In genomic region chr2:93552676-93553521, GRCm38 (mm10) we compare ENCODE assay signal across 28 mouse cellular contexts. TPM values are rescaled to one million over a fixed set of nuclear protein-coding genes. Genes with fewer than 3 reads are reported as not detected.
DNase-seq lines count a peak whose midpoint lies in the region; ATAC-seq lines count a peak whose summit lies in the region.
"Had no signal": no experiment of that assay in that cellular context is flagged by ENCODE, and none has a peak within 500 bp of the region (broad histone marks: within the 10 kb centered on the region; RNA-seq: fewer than 3 reads in every experiment).

No protein-coding gene starts in this region.

- DNase-seq in heart, embryonic 10.5 days (ENCODE audit: low spot score): no peak
- no peak for DNase-seq in heart, postnatal 14 days
- DNase-seq in left cerebral cortex, adult 18-20 months (ENCODE audit: low spot score in 2 of 2): peak; percentile 12 to 25
- no peak for DNase-seq in left cerebral cortex, adult 11 months (ENCODE audit: low spot score)
- peak; percentile 50 for DNase-seq in brain, adult 2 months (ENCODE audit: low read depth, low spot score)
- DNase-seq in embryonic facial prominence, embryonic 11.5 days (ENCODE audit: low spot score): no peak
- DNase-seq in urinary bladder, postnatal 14 days (ENCODE audit: low spot score): no peak
- DNase-seq in liver: no peak
- DNase-seq: adrenal gland, postnatal 14 days; cerebellum, adult 9-11 months; gastrocnemius, postnatal 14 days; heart, postnatal 10 days; kidney, postnatal 10 days; lung, adult 2 months; retina, postnatal 1 day; thymus, postnatal 14 days had no signal

- H3K9me3 ChIP-seq in heart, embryonic 10.5 days: no peaks in the 10 kb centered on the region
- H3K9me3 ChIP-seq in embryonic facial prominence, embryonic 11.5 days (replicated peaks; ENCODE audit: control insufficient read depth, low read length): no peaks in the 10 kb centered on the region
- H3K9me3 ChIP-seq: neural tube, embryonic 15.5 days had no signal

- H3K4me3 ChIP-seq in heart, embryonic 10.5 days: no peak overlapping the region
- H3K4me3 ChIP-seq in embryonic facial prominence, embryonic 11.5 days (ENCODE audit: low read depth, low read length): no peak overlapping the region
- H3K4me3 ChIP-seq: neural tube, embryonic 15.5 days had no signal

- no peak overlapping the region; the same call in 1 of the 2 replicates for H3K9ac ChIP-seq in embryonic facial prominence, embryonic 11.5 days (replicated peaks; ENCODE audit: low read length)
- H3K9ac ChIP-seq: neural tube, embryonic 15.5 days had no signal

- 0 out of 2 replicates have a peak overlapping the region, but pooled peaks have one; percentile 19 for H3K27ac ChIP-seq in heart, embryonic 10.5 days
- peak overlapping the region; percentile 65 for H3K27ac ChIP-seq in embryonic facial prominence, embryonic 11.5 days (replicated peaks; ENCODE audit: low read depth, low read length)
- H3K27ac ChIP-seq: neural tube, embryonic 15.5 days had no signal

- H3K4me2 ChIP-seq in embryonic facial prominence, embryonic 11.5 days (ENCODE audit: low read depth, low read length): no peak overlapping the region
- H3K4me2 ChIP-seq: neural tube, embryonic 15.5 days had no signal

- peaks cover 15% of the 10 kb centered on the region for H3K27me3 ChIP-seq in heart, embryonic 10.5 days (ENCODE audit: insufficient read depth, poor library complexity, severe bottlenecking)
- no peaks in the 10 kb centered on the region for H3K27me3 ChIP-seq in embryonic facial prominence, embryonic 11.5 days (ENCODE audit: control insufficient read depth, insufficient read depth, low read length)
- H3K27me3 ChIP-seq: neural tube, embryonic 15.5 days had no signal

- peaks cover 4% of the 10 kb centered on the region; the same call in 1 of the 2 replicates for H3K4me1 ChIP-seq in heart, embryonic 10.5 days
- H3K4me1 ChIP-seq in embryonic facial prominence, embryonic 11.5 days (ENCODE audit: control insufficient read depth, insufficient read depth, low read length): peaks cover 9% of the 10 kb centered on the region; the same call in 1 of the 2 replicates

- WGBS in heart, embryonic 10.5 days: 63% methylated on average over 10 of the region's 10 CpGs
- whole genome bisulfite sequencing in embryonic facial prominence, embryonic 11.5 days: 51% methylated on average over 10 of the region's 10 CpGs

- intact Hi-C loops in heart, postnatal 14 days (cut with DNase I): no loop called here

- no peak for ATAC-seq in embryonic facial prominence, embryonic 11.5 days (replicated peaks; ENCODE audit: insufficient number of reproducible peaks, low FRiP score, low TSS enrichment, low read depth)
- ATAC-seq: CD4-positive, CD25-positive, alpha-beta regulatory T cell, adult 4 months; intestine, postnatal 0 days had no signal

- H3K36me3 ChIP-seq in heart, embryonic 10.5 days: no peaks in the 10 kb centered on the region
- no peaks in the 10 kb centered on the region for H3K36me3 ChIP-seq in embryonic facial prominence, embryonic 11.5 days (replicated peaks; ENCODE audit: control insufficient read depth, insufficient read depth, low read depth, low read length)
- H3K36me3 ChIP-seq: neural tube, embryonic 15.5 days had no signal

RNA-seq across cellular contexts. Expression of gene Gm10803, which starts 7.5 kb away (rescaled TPM):
- not detected in 2 replicates for polyA plus RNA-seq in heart, embryonic 10.5 days (2016; fragmentation: Nextera tagmentation; extraction: Ambion mirVana)
- total RNA-seq in heart, postnatal 14 days (2021): not detected
- not detected for total RNA-seq in left cerebral cortex, adult 18-20 months (2021)
- not detected in 2 replicates for polyA plus RNA-seq in embryonic facial prominence, embryonic 11.5 days (2014; fragmentation: Nextera tagmentation; extraction: Ambion mirVana)
- total RNA-seq: adrenal gland, postnatal 14 days; gastrocnemius, postnatal 14 days; heart, adult 8-10 months; heart, postnatal 10 days; left cerebral cortex, adult 8-10 months; liver, adult 2 months; megakaryocyte, adult 5-6 weeks; MEL; monocyte, adult 5-6 weeks had no signal
- polyA plus RNA-seq: CD4-positive, CD25-positive, alpha-beta regulatory T cell, adult 4 months; forebrain, embryonic 11.5 days; intestine, postnatal 0 days; liver, adult 2 months; lung, adult 2 months; neural tube, embryonic 15.5 days; spleen, adult 2 months; stomach, embryonic 16.5 days had no signal

Comparison
In these comparisons a context has a peak if more than half of its experiments do, and no peak if none do; other contexts are left out.
1. DNase-seq: peak in left cerebral cortex, adult 18-20 months (2 of 2) and brain, adult 2 months (single experiment); none in heart, embryonic 10.5 days (single experiment), heart, postnatal 14 days (0 of 2), left cerebral cortex, adult 11 months (single experiment), embryonic facial prominence, embryonic 11.5 days (single experiment), urinary bladder, postnatal 14 days (single experiment) and liver (single experiment).